Mouse (Mus musculus): ENCODE results near the gene Prrx1. TPM values are rescaled to one million over a fixed set of nuclear protein-coding genes. Genes with fewer than 3 reads are reported as not detected.

The Prrx1 gene
- total RNA-seq, 2 experiments from 2014 or later, result 5.6 to 10.8 TPM

DNA sequence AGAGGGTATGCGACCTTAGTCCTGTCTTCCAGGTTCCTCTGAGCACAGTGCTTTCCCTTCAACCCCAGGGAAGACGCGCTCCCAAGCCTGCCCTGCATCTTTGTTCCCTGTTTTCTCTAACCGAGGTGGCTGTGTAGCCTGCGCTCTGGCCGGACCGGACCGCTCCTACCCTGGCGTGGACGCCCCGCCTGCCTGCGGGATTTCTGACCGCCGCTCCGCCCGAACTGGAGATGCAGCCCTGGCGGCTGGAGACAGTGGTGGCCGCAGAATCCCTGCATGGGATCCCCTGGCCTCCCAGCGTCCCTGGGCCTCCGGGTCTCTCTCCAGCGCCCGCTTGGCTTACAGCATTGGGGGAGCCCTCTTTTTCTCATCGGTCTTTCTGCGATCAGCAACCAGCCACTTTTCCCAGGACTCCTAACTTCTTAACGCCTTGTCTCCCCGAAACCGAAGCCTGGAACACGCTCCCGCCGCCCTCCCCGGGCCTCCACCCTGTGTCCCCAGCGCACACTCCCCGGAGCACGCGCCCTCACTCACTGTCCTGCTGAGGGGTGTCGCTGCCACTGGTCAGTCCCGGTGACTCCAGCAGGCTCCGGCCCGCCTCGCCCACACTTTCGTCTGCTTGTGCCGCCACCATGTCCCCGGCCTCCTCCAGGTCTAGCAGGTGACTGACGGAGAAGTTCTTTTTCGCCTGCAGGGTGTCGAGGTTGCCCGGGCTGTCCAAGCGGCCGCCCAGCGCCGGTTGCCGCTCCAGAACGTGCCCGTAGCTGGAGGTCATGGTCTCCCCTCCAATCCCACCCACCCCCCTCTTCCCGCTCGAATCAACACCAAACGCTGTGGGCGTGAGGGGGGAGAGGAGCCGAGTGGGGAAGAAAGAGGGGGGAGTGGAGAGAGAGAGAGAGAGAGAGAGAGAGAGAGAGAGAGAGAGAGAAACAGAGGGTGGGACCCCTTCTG, 1.4 kb downstream of the Prrx1 start:
- DNase-seq (ENCODE audit: low spot score in 2 of 2), result peak; percentile 40 to 44

DNA sequence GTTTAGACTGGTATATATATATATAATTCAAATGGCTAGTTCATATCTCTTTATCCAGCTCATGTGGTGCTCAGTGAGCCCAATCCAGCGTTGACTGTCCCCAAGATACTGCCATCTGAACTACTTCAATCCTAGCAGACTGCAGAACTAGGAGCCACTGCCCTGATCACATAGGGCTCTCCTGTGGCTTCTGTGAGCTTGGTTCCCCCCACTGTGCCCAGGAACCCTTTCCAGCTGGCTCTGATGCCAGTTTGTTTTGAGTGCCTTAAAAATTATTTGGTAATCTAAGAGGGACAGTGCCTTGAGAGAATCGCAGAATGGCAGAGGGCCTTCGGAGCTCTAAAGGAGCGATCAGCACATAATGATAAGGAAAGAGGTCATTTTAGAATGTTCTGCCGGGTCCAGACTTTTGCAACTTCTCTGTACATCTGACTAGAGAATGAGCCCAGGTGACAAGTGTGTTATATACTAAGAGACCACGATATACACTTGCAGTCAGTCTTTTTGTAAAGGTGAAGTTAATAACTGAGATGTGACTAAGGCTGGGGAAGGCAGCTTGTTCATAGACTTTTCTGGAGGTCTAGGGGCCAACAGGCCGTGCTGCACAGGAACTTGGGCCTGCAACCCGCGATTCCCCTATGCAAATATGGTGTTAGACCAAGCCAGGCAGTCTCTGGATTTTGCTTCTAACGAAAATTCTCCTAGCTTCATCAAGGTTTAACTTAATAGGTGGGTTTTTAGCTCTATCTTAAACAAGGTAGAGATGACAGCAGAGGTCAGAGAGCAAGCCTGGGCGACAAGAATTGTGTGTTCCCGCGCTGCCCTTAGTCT, 2.3 kb downstream of the Prrx1 start:
- no peak for DNase-seq (ENCODE audit: low spot score in 2 of 2)

DNA sequence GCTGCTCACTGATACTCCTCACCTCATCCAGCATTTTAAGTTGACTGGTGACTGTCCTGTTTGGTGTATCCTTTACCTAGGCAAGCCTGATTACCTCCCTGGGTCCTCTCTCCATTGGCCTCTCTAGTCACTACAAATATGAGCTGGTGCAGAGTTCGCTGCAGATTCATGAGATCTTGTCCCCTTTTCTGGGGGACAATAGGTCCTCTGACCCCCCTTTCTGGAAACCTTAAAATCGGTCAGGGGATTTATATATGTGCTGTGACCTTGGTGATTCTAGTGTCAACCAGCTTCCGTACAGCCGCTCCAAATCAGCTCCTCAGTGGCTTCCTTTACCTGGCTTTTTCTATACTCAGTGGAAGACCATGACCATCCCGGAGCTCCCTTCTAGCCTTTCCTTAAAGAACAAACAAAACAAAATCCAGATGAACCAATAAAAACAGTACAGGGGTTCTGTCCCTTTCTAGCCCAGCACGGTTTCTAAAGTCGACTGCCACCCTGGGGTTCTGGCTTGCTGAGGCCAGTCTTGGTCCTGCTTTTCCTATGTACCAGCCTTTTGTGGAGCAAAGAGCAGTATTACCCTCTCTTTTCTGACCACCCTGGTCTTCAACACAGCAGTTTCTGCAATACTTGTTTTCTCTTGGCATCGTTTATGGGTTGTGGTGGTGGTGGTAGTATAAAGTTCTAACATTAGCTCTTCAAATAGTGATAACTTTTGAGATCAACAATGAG, 3.3 kb downstream of the Prrx1 start:
- no peak for DNase-seq (ENCODE audit: low spot score in 2 of 2)

DNA sequence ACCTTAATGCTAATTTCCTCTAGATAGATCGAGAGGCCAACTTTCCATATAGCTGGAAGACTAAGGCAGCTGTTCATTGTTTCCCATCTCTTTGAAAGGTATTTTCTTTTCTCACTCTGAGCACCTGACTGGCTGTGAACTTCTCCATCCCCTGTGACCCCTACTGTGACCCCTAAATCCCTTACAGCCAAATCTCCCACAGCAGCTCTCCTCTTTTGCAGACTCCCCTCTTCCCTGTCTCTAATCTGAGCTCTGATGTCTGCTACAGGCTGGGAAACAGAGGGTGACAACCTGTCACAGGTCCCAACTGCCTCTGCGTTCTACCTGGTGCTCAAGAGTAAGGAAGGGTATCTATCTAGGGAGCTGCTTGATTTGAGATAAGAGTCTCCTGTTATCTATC, 4.0 kb downstream of the Prrx1 start:
- no peak for DNase-seq (ENCODE audit: low spot score in 2 of 2)

DNA sequence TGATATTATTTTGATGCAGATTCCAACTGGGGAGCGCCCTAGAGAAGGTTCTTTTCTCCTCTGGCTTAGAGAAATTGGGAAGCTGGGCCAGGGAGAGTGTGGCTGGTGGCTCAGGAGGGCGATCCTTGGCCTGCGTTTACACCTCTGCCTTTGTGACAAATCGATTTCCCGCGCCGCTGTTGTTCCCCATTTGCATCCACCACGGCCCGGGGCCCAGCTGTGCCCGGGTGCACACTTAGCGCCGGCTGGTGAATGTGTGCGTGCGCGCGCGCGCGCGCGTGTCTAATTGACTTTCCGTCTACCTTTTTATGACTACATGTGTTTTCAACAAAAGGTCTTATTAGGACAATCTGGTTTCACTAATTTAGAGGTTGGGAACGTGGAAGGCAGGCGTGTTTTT, 4.9 kb downstream of the Prrx1 start:
- DNase-seq (ENCODE audit: low spot score in 2 of 2), result no peak

DNA sequence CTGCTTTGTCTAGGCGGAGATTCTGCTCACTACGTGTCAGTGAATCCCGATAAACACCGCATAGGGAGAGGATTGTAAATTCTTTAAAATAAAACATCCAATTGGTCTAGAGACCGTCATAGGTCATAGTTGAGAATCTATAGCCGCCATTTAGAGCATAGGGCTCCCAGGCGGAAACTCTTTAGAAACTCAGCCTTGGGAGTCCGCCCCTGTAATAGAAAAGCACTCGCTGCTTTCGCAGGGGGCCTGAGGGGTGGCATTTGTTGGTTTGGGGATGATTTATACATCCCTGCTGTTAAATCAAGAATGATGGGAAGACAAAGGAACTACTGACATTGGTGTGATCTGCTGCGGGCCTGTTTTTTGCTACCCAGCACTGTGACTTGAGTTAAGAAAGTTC, 5.8 kb downstream of the Prrx1 start:
- DNase-seq (ENCODE audit: low spot score in 2 of 2), result no peak

DNA sequence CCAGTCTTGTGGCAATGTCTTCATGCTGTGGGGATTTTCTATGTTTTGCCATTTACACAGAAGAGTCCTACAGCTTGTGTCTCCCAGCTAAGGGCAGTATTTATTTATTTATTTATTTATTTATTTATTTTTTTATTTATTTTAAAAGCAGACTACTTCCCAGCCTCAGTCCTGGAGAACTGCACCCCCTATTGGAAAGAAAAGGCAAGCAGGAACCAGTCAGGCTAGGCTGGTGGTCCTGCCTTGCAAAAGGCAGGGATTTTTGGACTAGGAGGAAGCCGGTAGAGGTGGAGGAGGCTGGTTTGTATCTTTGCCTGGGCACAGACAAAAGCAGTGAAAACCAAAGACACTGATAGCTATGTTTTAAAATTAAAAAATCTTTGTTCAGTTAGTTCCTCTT, 7.6 kb downstream of the Prrx1 start:
- no peak for DNase-seq (ENCODE audit: low spot score in 2 of 2)

DNA sequence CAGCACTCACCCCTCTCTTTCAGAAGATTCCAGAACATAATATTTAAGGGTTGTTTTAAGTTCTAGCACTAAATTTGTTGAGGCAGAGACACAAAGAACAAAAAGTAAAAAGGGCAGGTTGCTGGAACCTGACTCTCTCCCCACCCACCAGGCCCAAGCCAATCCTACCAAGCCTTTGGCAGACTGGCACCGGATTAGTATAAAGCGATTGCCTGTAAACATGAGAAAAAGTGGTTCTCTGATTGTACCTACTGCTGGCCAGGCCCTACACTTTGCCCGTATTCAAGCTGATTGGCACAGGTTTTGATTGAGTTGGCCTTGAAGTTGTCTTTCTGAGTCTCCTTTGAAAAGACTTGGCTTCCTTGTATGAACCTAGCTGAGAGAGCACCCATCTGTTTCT, 8.7 kb downstream of the Prrx1 start:
- DNase-seq (ENCODE audit: low spot score in 2 of 2), result no peak

DNA sequence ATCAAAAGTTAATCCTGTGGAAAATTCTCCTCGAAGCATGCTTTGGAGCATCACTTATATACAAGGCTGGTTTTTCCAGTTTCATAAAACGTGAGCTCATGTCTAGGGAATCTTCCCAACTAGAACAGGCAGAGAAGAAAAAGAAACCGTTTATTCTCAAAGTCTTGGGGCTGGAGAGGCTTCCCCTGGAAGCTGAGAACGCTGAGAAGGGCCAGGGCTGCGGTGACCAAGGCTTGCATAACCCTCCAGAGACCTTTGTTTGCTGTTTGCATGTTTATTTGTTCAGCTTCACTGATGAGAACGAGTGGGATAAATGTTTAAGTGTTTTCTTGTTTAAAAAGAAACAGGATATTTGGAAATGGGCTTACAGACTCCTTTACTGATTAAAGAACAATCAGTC, 11.2 kb downstream of the Prrx1 start:
- DNase-seq (ENCODE audit: low spot score in 2 of 2), result no peak

DNA sequence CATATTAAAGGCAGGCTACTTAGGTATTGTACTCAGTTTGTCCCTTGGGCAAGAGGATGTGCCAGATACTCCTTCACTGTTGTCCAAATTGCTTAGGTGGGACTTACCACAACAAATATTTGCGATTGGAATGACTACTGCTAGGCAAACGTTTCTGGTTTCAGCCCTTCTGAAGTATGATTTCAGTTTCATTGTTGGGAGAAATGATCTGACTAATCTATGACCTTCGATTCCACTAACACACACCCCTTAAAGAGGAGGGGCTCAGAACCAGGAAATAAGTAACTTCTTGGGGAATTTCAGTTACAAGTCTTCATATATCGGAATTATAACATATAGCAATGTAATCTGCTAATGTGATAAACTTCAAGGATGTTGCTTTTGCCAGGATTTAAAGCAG, 20.4 kb downstream of the Prrx1 start:
- DNase-seq (ENCODE audit: low spot score in 2 of 2), result no peak

DNA sequence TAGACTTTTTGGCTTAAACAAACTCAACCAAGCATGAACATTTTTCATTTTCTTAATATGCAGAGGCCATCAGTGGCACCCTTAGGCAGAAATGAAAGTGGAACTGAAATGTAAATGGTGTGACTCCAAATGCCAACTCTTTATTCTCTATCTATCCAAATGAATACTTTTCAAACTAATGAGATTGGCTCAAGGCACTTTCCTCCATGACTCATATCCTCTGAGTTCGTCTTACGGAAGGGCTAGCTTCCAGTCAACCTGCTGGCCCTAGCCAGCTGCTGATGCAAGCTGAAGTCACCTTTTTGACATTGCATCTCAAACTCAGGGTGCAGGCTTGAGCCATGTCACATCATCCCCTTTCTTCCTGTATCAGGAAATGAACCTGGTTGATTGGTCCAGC, 21.6 kb downstream of the Prrx1 start:
- DNase-seq (ENCODE audit: low spot score in 2 of 2), result no peak

DNA sequence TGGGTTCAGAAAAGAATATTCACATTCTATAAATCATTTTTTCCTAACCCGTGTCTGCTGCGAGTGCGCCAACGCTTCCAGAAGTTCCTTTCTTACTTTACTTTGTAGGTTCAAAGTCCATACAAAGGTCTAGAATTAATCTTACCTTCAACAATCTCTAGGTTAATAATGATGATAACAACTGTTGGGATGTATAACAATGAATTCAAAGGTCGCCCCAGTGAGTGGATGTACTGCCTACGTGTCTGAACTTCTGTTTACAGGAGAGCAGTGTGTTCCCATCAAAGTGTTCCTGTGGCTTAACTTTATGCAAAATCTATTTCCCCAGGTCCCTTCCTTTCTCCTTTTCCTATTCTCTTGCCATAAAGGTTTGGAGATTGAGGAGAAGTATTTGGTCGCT, 24.4 kb downstream of the Prrx1 start:
- no peak for DNase-seq (ENCODE audit: low spot score in 2 of 2)

DNA sequence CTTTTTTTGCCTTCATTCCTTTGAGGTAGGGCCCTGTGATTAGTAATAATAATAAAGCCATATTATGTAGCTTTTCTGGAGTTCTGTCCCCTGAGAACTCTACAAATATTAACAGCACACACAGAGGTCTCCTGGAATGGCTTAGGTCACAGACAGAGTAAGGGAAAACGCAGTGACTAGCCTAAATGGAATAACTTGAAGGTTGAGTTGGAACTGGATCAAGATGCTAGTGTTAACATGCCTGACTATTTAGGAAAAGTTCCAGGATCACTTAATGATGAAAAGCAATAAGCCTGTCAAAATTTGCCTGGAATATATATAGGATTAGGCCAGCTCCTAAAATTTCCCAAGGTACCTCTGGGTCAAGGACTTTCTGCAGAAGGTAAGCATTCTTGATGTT, 28.0 kb downstream of the Prrx1 start:
- no peak for DNase-seq (ENCODE audit: low spot score in 2 of 2)

DNA sequence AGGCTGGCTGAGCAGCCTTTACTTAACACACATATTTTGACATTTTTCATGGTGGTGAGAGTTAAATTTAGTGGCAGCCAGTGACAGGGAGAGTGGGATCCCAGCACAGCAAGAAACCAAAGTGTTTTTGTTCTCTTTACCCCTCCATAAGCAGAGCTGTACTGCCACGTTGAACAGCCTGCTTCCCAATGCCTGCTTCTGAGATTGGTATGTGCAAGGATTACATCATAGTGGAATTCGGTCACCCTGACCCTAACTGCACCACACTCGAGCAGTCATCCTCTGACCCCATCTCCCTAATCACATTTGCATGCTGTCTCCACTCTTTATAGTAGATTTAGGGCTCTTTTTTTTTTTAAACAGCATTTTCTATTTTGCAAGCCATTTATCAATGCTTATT, 28.4 kb downstream of the Prrx1 start:
- no peak for DNase-seq (ENCODE audit: low spot score in 2 of 2)

DNA sequence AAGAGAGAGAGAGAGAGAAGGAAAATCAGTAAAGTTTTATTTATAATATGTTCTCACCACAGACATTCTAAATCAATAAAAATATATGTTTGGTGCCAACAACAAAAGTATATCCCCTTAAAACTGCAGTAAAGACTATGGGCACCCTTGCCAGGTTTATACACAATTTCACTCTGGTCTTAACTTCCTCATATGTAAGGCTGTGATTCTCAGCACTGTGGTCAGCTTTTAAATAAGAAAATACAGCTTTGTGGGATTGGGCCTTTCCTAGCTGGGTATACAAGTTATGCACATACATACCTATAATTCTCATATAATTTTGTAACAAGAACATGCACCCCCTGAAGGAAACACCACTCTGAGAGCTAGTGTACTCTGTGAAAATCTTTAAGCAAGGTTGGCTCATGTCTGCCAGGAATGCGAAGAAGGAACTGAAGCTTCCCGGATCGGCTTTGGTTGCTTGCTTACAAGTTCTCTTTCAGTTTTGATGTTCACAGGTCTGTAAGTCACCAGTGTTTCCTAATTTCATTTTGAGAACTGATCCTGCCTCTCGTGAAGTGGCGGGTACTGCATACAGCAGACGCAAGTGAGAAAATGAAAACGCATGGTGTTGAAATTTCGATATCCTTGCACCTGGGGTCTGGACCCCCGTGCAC, 29.4 kb downstream of the Prrx1 start:
- DNase-seq (ENCODE audit: low spot score in 2 of 2), result no peak

DNA sequence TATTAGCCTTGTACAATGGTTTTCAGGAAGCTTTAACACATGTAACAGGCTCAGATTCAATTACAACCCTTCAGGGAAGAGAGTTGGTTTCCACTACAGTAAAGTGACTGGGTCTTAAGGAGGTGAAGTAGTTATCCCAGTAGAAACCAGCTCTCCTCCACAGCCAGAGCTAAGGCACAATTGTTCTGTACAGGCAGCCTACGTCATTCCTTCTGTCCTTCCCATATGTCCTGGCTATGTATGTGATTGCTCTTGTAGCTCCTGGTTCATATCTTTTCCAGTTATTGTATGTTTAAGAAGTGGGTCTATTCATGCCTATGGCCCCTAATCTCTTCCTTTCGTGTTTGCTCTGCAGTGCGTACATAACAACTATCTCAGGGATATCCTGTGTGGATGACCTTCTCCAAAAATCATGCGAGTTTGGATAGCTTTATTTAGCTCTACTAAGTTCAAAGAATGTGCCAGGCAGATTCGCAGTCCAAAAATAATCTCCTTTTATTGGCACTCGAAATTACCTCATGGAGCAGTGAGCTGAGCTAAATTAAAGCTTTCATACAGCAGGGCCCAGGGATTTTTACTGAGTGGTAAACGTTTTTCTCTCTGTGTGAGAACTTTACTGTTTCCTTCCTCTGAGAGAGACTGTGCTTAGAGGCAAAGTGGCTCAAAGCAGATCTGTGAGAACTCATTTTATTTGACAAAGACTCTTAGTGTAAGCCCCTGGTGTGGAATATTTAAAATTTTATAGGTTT, 31.9 kb downstream of the Prrx1 start:
- no peak for DNase-seq (ENCODE audit: low spot score in 2 of 2)

DNA sequence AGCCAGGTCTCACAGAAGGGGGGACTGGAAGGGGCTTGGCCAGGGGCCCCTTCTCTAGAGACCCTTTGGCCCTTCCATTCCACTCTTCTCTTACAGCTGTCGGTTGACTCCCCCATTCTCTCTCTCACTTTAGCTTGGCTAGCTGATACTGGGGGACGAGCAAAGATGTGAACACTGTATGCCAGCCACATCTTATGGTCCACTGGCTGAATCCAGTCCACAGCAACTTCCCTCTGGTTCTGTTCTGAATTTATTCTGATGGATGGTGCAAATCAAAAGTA, 32.7 kb downstream of the Prrx1 start:
- DNase-seq (ENCODE audit: low spot score in 2 of 2), result no peak

DNA sequence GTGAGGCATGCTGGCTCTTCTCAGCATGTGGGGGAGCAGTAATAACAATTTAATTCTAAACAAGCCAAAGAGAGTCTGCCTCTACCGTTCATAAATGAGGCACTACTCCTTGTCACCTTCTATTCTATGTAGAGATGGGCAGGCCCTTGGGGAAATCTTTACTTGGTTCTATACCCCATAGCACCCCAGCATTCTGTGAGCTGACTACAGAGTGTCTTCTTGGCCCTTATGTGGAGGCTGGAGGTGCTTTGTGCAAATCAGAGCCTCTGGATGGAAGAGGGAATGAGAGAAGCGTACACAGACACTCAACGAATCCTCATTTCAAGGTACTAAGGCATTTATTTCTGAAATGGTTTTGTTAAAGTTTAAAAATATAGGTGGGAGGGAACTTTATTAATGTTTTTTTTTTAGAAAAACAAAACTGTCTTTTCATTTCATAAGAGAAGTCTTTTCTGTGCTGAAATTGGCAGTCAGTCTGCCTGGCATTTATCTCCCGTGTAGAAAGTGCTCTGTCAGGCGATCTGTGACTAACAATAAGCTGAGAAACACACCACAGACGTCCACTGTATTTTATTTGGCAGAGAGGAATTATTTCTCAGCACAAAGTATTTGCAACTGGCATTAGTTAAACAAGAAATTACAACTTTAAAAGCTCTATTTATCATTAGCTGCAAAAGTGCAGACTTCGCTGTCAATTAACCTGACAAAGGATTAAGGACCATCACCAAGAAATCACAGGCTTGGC, 33.2 kb downstream of the Prrx1 start:
- DNase-seq (ENCODE audit: low spot score in 2 of 2), result no peak

DNA sequence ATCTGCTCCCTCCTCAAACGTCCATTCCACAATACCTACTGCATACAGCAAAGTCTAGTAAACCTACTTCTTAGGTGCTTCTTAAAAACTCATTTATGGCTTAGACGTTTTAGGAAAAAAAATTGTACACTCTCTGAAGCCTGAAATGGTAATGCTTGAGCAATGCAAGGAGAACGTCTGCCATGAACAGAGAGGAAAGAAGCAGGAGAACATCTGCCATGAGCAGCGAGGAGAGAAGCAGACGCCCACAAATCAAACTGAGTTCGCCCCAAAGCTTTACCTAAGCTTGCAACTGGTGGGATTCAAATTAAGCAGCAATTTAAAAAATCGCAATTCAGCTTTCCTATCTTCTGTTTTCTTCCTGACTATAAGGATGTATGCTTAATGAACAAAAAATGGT, 36.4 kb downstream of the Prrx1 start:
- DNase-seq (ENCODE audit: low spot score in 2 of 2), result no peak

DNA sequence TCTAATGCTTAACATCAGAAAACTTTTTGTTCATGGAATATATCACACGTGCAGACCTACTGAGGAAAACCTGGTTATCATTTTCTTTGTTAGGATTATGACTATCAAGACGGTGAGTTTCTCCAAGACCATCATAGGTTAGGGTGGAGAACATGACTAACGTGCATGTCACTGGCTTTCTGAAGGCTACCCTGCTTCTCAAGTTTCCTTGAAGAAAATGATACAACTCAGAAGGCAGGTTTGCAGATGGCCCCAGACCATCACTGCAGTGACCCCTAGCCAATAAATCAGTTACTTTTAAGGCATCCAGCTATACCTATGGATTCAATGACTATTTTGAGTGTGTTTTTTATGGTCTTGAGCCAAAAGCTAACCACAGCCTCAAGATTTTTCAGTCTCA, 38.6 kb downstream of the Prrx1 start:
- no peak for DNase-seq (ENCODE audit: low spot score in 2 of 2)

Data from adrenal gland, adult 18-20 months (tissue).